Mouse (Mus musculus) stomach, embryonic 14.5 days (tissue): ENCODE measurements at regions not wholly inside any gene's neighbourhood (a gene's known extent, or its start where the extent isn't known, plus 50 kb on each side); places are given as distances from the start of the nearest gene placed in this dataset.

Source experiments
- ATAC-seq: fragments of 200-750 bp; cut with Nextera tagmentation; 2 replicates; pipeline ENCODE4 v1.8.0; 2017; ENCODE audit warnings: low read depth, moderate TSS enrichment; ENCODE audit not compliant: insufficient number of reproducible peaks, insufficient read depth, low FRiP score
- H3K27ac ChIP-seq: fragments of 300-500 bp; sonication (generic); 2 replicates; pipeline ENCODE4 v1.5.1; 2014; ENCODE audit warnings: mild to moderate bottlenecking, low read length, moderate library complexity, mixed read lengths
- H3K27me3 ChIP-seq: fragments of 300-500 bp; sonication (generic); 2 replicates; pipeline ENCODE4 v1.6.1; 2014; ENCODE audit warnings: low read length, control low read depth, mixed read lengths; ENCODE audit not compliant: control insufficient read depth, insufficient read depth
- H3K36me3 ChIP-seq: fragments of 300-500 bp; sonication (generic); 2 replicates; pipeline ENCODE4 v1.6.1; 2014; ENCODE audit warnings: mild to moderate bottlenecking, control low read depth, low read length, moderate library complexity, mixed read lengths; ENCODE audit not compliant: control insufficient read depth, insufficient read depth
- H3K4me1 ChIP-seq: fragments of 300-500 bp; sonication (generic); 2 replicates; pipeline ENCODE4 v1.6.1; 2014; ENCODE audit warnings: low read length, control low read depth, mixed read lengths; ENCODE audit not compliant: control insufficient read depth, insufficient read depth
- H3K4me2 ChIP-seq: fragments of 300-500 bp; sonication (generic); replicated peaks from 2 replicates; pipeline ENCODE4 v1.6.1; 2014; ENCODE audit warnings: low read depth, low read length, control low read depth
- H3K4me3 ChIP-seq: fragments of 300-500 bp; sonication (generic); 2 replicates; pipeline ENCODE4 v1.5.1; 2014; ENCODE audit warnings: low read depth, low read length, control low read depth
- H3K9ac ChIP-seq: fragments of 300-500 bp; sonication (generic); replicated peaks from 2 replicates; pipeline ENCODE4 v1.6.1; 2014; ENCODE audit warnings: low read depth, mild to moderate bottlenecking, control low read depth, low read length, moderate library complexity, mixed read lengths
- H3K9me3 ChIP-seq: fragments of 300-500 bp; sonication (generic); 2 replicates; pipeline ENCODE4 v1.6.1; 2016; ENCODE audit warnings: low read depth, low read length, control low read depth; ENCODE audit not compliant: control insufficient read depth
- WGBS: fragments of 180-500 bp; shearing (Covaris S2); extraction: QIAGEN DNeasy Blood & Tissue Kit; methylation state at CpG from one replicate; pipeline ENCODE4 v1.1.7; 2014; 5-methylcytosine and 5-hydroxymethylcytosine counted together

GRCm38 (mm10) chr8:127779021-127779689 lies 579.2 kb upstream of the Nrp1 start:
- Histone ChIP-seq H3K9me3 (no peaks in the 10 kb centered on the region), H3K36me3 (no peaks in the 10 kb centered on the region), H3K4me2 (no peak overlapping the region), H3K4me3 (no peak overlapping the region), H3K27ac (no peak overlapping the region), H3K4me1 (no peaks in the 10 kb centered on the region), H3K27me3 (no peaks in the 10 kb centered on the region), H3K9ac (no peak overlapping the region)
- WGBS, result 65% methylated on average over 7 of the region's 7 CpGs
- ATAC-seq, result no peak

GRCm38 (mm10) chr8:127780596-127780995 lies 577.8 kb upstream of the Nrp1 start:
- WGBS, result 91% methylated on average over 3 of the region's 3 CpGs
- H3K27ac ChIP-seq, result no peak overlapping the region
- H3K4me1 ChIP-seq, result no peaks in the 10 kb centered on the region
- no peaks in the 10 kb centered on the region for H3K36me3 ChIP-seq
- H3K27me3 ChIP-seq, result no peaks in the 10 kb centered on the region
- ATAC-seq, result no peak
- no peak overlapping the region for H3K4me2 ChIP-seq
- no peaks in the 10 kb centered on the region for H3K9me3 ChIP-seq
- no peak overlapping the region for H3K4me3 ChIP-seq
- no peak overlapping the region for H3K9ac ChIP-seq

GRCm38 (mm10) chr8:127781011-127781410 lies 577.4 kb upstream of the Nrp1 start:
- Histone ChIP-seq H3K9ac (no peak overlapping the region), H3K4me2 (no peak overlapping the region), H3K27ac (no peak overlapping the region), H3K4me1 (no peaks in the 10 kb centered on the region), H3K9me3 (no peaks in the 10 kb centered on the region), H3K4me3 (no peak overlapping the region), H3K36me3 (no peaks in the 10 kb centered on the region), H3K27me3 (no peaks in the 10 kb centered on the region)
- no peak for ATAC-seq
- 48% methylated on average over 1 of the region's 1 CpGs for WGBS

GRCm38 (mm10) chr8:127792611-127793010 lies 565.8 kb upstream of the Nrp1 start:
- no peaks in the 10 kb centered on the region for H3K4me1 ChIP-seq
- no peaks in the 10 kb centered on the region for H3K27me3 ChIP-seq
- no peaks in the 10 kb centered on the region for H3K36me3 ChIP-seq
- ATAC-seq, result no peak
- no peak overlapping the region for H3K4me3 ChIP-seq
- no peak overlapping the region for H3K4me2 ChIP-seq
- no peaks in the 10 kb centered on the region for H3K9me3 ChIP-seq
- no peak overlapping the region for H3K27ac ChIP-seq
- WGBS, result 91% methylated on average over 5 of the region's 5 CpGs
- H3K9ac ChIP-seq, result no peak overlapping the region

- no peaks in the 10 kb centered on the region for H3K4me1 ChIP-seq
- no peak overlapping the region for H3K27ac ChIP-seq
- H3K9me3 ChIP-seq, result no peaks in the 10 kb centered on the region
- no peak for ATAC-seq
- 62% methylated on average over 6 of the region's 6 CpGs for WGBS
- no peak overlapping the region for H3K4me3 ChIP-seq
- H3K27me3 ChIP-seq, result no peaks in the 10 kb centered on the region
- no peaks in the 10 kb centered on the region for H3K36me3 ChIP-seq
- no peak overlapping the region for H3K4me2 ChIP-seq
- H3K9ac ChIP-seq, result no peak overlapping the region
Observed at GRCm38 (mm10) chr8:127799849-127800471, 558.4 kb upstream of the Nrp1 start.

GRCm38 (mm10) chr8:127802136-127802535 lies 556.3 kb upstream of the Nrp1 start:
- Histone ChIP-seq H3K4me2 (no peak overlapping the region), H3K27ac (no peak overlapping the region), H3K9me3 (no peaks in the 10 kb centered on the region), H3K4me3 (no peak overlapping the region), H3K27me3 (no peaks in the 10 kb centered on the region), H3K4me1 (no peaks in the 10 kb centered on the region), H3K9ac (no peak overlapping the region), H3K36me3 (no peaks in the 10 kb centered on the region)
- WGBS, result 71% methylated on average over 7 of the region's 7 CpGs
- ATAC-seq, result no peak

- Histone ChIP-seq H3K9ac (no peak overlapping the region), H3K27me3 (no peaks in the 10 kb centered on the region), H3K4me3 (no peak overlapping the region), H3K9me3 (no peaks in the 10 kb centered on the region), H3K27ac (no peak overlapping the region), H3K4me2 (no peak overlapping the region), H3K36me3 (no peaks in the 10 kb centered on the region), H3K4me1 (no peaks in the 10 kb centered on the region)
- 36% methylated on average over 5 of the region's 5 CpGs for WGBS
- no peak for ATAC-seq
Observed at GRCm38 (mm10) chr8:127802661-127803333, 555.6 kb upstream of the Nrp1 start.

- no peaks in the 10 kb centered on the region for H3K4me1 ChIP-seq
- H3K4me2 ChIP-seq, result no peak overlapping the region
- 63% methylated on average over 7 of the region's 7 CpGs for WGBS
- no peak overlapping the region for H3K27ac ChIP-seq
- no peaks in the 10 kb centered on the region for H3K9me3 ChIP-seq
- H3K9ac ChIP-seq, result no peak overlapping the region
- ATAC-seq, result no peak
- no peaks in the 10 kb centered on the region for H3K36me3 ChIP-seq
- no peak overlapping the region for H3K4me3 ChIP-seq
- no peaks in the 10 kb centered on the region for H3K27me3 ChIP-seq
Observed at GRCm38 (mm10) chr8:127809203-127810155, 548.9 kb upstream of the Nrp1 start.
